Mouse (Mus musculus) cerebellum, postnatal 4 days (tissue): ENCODE results near the gene Gtpbp1.

ENCODE experiments used
- DNase-seq, 2 experiments: peaks; one replicate each; pipeline ENCODE4 v3.0.0; 2022; ENCODE audit warnings: low spot score in 2 of 2, mixed read lengths in 1 of 2

Gene Gtpbp1

DNA sequence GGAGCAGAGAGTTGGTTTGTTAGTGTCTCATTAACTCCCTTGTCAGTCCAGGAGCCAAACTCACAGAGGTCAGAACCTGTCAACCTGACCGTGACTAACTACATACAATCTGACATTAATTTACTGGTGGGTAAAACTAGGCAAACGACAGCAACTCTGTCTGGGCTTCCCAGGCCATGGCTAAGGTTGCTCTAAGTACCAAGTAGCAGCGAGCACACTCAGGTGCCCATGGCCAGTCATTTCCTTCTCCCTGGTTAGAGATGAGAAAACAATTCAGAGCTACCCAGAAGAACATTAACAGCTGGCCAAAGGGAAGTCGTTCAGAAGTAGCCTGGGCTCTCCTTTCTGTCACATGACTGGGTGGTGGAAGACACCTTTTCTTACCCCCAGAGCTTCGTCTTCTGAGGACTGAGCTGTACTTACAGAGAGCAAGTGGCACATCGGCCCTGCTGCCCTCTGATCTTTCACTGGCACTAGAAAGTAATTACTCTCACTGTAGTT lies 5.5 kb upstream of the Gtpbp1 start:
- DNase-seq: no peak

- DNase-seq: no peak
Measured at GRCm38 (mm10) chr15:79686046-79686869, 4.4 kb upstream of the Gtpbp1 start.

DNA sequence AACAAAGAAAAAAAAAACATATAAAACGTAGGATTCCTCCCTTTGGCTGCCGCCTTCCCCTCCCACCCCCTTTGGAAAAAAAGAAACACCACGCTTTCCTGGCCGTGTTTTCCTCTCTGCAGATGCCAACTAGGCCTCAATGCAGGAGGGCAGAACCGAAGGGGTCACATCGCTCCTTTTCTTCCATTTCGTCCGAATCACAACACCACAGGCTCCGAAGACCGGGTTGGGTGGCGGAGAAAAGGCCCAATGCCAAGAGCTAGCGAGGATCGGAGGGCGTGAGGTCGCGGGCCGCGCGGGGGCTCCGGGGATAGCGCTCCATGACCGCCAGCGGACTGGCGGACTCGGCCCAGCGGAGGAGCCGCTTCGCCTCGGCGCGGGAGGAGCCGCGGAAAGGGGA lies 3.5 kb upstream of the Gtpbp1 start:
- peak in 1 of 2 experiments; percentile 47 for DNase-seq

GRCm38 (mm10) chr15:79687646-79688267 lies 2.9 kb upstream of the Gtpbp1 start, which contains the start of gene Josd1:
Gene Josd1, minus strand, starts transcription at chr15:79687919.
- DNase-seq: peak; percentile 91 to 96

DNA sequence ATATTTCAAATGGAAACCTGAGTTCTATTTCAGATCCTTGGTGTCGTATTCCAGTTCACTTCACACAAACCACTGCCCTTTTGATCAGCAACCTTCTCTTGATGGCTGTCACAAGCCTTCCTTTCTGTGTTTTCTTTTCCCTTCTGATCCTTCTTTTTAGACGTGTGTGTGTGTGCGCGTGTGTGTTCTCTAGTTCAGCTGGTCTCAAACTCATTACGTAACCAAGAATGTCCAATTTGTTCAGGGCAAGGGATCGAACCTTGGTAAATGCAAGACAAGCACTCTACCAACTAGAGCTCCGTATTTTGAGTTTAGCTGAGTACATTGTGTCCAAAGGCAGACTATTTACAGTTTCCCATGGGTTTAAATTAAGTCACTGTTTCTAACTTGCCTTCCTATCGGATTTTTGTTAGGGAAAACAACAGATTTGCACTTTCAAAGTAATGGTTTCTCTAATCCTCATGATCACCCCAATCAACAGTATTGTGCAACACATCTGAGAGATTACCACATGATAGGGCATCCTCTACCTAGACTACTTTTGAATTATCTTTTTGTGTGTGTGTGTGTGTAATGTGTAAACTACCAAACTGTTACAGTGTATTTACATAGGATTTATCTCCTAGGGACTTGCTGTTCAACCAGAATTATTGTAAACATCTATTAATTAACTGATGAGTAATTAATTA lies 2.2 kb upstream of the Gtpbp1 start:
- no peak for DNase-seq

DNA sequence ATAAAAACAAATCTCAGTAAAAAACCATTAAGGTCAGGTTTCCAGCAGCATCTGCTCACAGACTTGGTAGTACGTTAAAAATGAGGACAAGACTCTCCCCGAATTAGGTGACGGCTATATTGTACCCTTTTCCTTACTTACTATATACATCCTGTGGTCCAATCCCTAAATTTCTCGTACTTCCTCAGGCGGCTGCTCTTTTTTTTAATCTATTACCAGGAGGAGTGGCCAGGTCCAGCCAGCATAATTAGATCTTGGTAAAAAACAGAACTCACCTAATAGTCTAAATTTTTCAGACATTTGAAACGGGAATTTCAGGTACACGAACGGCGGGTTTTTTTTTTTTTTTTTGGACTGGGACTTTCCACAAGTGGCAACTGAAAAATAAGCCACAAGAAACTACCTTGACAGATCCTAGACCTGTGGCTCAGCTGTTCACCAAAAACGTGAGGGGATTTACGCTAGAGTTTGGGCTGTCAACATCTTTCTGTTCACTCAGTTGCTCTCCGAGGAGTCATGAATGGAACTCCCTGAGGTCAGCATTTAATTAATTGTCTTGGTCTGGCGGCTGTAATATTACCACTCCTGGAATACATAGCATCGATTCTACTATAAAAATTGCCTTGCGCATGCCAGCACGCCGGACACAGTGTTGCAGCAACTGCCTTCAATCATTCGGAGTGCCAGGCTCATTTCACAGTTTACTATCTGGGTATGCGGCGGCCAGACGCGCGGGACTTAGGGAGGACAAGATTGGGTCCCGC lies 801 bp upstream of the Gtpbp1 start:
- DNase-seq: no peak

- DNase-seq: peak in 1 of 2 experiments; percentile 28
Measured at GRCm38 (mm10) chr15:79691023-79691508, 421 bp downstream of the Gtpbp1 start.

DNA sequence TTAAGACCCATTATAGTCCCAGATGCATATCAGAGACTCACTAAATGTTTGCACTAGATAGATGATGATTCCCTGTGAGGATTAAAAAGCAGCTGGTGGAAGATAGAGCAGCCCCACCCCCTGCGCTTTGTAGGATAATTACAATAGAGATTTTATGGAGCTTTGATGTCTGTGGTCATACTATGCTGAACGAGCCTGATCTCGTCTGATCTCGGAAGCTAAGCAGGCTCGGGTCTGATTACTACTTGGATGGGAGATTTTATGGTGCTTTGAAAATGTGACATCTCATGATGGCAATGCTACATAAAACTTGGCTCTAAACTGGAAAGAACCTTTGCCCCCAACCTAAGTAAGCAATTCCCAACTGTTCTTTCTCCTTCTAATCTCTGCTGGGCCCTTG lies 1.7 kb downstream of the Gtpbp1 start:
- no peak for DNase-seq

GRCm38 (mm10) chr15:79693740-79694139 lies 3.1 kb downstream of the Gtpbp1 start:
- no peak for DNase-seq

DNA sequence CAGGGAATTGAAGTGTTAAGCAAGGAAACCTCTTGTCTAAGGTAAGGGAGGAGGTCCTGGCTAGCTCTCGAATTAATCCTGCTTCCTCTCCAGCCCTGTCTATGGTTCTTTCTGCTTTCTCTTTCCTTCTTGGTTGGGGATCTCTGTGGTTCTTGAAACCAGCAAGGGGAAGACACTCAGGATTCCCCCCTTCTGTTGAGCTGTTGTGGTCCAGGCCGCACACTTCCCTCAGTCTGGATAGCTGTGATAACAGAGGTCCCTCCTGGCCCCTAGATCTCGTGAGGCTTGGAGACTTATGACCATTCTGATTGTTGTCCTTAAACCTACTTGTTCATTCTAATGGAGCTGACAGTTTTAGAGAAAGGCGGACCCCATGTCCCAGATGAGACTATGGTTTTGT lies 3.9 kb downstream of the Gtpbp1 start:
- no peak for DNase-seq

DNA sequence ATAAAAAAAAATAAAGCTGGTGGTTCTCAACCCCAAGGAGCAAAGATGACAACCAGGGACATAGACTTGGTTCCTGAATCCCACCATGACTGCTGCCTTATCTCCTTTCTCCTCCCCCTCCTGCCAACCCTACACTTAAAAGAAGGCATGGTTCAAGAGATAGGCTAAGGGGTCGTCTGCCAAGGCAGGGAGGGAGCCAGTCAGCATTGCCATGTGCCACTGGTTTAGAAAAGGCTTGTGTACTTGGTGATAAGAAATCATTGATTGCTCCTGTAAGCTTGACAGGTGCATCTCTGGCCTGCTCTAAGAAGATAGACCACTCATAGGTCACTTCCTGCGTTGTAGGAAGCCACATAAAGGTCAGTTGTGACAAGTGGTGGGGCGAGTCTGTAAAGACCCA lies 4.9 kb downstream of the Gtpbp1 start:
- DNase-seq: no peak

GRCm38 (mm10) chr15:79696508-79696907 lies 5.9 kb downstream of the Gtpbp1 start:
- no peak for DNase-seq

DNA sequence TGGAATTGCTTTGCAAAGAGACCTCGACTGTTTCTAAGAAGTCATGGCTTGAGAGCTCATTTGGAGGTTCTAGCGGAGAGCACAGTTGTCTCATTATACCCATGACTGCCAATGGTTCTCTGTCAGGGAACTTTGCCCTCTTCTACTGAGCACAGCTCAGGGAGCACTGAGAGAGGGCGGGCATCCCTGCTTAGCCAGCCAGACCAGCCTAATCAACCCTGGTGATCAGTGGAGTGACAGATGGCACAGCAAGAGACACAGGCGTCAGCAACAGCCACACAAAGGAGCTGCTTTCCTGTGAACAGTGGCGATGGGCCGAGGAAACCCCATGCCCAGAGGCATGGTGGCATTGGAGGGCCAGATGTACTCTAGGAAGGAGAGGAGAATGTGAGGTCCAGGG lies 6.4 kb downstream of the Gtpbp1 start:
- DNase-seq: peak in 1 of 2 experiments; percentile 38

DNA sequence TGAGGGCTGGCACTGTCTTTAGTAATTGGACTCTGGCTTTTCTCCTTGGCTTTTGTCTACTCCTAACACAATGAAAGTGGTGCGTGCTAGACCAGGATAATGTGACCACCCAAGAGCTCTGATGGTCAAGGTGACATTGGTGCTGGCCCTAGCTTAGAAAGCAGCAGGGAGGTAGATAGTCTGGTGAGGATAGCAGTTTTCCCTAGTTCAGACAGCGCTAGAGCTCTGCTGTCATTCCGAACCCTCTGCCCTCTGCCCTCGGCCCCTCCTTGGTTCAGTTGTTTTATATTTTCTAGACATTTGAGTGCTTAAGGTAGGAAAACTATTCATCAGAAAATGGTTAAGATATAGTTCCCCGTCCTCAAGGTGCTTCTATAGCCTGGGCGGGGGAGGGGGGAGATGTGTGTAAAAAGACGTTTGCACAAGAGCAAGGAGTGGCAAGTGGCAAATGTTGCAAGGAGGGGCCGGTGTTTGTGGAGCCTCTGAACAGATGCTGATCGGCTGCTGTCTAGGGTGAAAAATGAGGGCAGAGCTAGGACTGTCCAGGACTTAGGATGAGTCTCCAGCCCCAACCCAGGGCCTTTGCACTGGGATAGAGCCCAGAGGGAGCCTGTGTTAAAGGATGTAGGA lies 7.0 kb downstream of the Gtpbp1 start:
- no peak for DNase-seq

DNA sequence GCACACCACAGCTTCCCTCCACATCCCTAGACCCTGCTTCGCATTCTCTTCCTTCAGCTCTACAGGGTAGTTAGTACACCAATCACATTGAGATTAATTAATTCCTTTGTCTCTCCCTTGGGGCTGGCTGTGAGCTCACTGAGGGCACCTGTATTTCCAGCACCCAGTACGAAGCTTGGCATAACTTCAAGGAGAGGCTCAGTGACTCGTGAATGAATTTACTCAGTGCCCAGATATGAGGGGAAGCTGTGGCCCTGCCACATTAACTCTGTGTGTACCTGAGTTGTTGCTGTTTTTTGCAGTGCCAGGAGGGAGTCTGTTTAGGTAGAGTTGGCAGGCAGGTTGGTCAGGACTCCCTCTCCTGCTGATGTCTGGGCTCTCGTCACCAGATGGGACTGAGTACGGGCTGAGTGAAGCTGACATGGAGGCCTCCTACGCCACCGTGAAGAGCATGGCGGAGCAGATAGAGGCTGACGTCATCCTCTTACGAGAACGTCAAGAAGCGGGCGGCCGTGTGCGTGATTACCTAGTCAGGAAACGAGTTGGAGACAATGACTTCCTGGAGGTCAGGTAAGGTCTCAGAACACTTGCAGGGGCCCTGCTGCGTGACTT lies 16.1 kb downstream of the Gtpbp1 start:
- DNase-seq: no peak

DNA sequence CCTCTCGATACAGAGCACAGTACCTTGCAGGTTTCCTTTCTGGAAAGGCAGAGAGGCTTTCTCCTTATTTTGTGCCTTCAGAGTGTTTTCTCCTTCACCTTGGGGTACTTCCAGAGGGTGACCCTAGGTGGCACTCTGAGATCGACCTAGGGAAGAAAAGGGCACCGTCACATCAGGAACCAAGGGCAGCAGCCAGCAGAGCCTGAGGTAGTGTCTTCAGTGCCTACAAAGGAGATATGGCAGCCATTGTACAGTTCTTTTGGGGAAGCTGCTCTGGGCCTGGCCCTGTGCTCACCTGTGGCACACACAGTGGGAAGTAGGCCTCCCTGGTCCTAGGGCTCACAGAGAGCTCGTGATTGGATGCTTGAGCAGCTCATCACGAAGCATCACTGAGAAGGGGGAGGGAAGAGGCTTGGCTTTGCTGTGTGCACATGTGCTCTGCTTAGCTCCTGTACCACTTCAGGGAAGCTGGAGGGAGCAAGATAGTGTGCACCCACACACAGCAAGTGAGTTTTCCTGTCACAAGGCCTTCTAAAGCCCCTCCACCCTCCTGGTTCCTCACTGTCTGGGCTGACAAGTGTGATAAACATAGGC lies 17.7 kb downstream of the Gtpbp1 start:
- DNase-seq: no peak

DNA sequence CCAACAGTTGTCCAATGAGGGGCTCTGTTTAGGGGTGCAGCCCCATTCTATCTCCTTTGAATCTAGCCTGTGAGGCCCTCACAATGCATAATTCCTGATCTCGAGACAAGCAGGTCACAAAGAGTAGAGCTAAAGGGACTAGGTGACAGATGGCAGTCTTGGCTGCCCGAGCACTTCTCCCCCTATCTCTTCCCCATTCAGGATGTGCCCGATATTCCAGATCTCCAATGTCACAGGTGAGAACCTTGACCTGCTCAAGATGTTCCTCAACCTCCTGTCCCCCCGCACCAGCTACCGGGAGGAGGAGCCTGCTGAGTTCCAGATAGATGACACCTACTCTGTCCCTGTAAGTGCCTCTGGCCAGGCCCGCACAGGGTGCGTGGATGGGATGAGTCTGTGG lies 25.0 kb downstream of the Gtpbp1 start:
- no peak for DNase-seq

- DNase-seq: no peak
Measured at GRCm38 (mm10) chr15:79716710-79717109, 26.1 kb downstream of the Gtpbp1 start.

GRCm38 (mm10) chr15:79720267-79720666 lies 29.6 kb downstream of the Gtpbp1 start:
- DNase-seq: no peak

DNA sequence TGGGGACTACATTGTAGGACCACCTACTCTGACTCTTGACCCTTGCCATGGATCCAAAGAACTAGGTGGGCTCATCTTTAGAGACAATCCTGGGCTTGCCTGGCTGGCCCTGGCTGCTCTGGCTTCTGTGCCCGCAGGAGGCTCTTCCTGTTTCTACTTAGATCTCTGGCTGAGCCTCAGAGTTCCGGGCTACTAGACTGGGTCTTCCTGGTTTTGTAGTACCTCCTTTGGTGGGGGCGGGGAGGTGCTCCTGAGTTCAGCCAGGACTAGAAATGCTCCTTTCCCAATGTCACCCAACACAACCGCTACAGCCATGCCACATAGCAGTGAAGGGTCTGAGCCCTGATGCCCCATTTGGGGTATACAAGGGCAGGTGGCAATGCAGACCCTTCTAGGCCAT lies 30.2 kb downstream of the Gtpbp1 start:
- DNase-seq: no peak
